Mouse (Mus musculus): ENCODE results near the gene Apol9a. TPM values are rescaled to one million over a fixed set of nuclear protein-coding genes. Genes with fewer than 3 reads are reported as not detected.
"Not testable (repeated sequence)": the region's sequence is repeated elsewhere in the genome, so short reads cannot be mapped to it uniquely, and the experiment has no call there.

Apol9a gene
- not detected in 2 replicates for polyA plus RNA-seq (2015; fragmentation: Nextera tagmentation; extraction: Ambion mirVana)

DNA sequence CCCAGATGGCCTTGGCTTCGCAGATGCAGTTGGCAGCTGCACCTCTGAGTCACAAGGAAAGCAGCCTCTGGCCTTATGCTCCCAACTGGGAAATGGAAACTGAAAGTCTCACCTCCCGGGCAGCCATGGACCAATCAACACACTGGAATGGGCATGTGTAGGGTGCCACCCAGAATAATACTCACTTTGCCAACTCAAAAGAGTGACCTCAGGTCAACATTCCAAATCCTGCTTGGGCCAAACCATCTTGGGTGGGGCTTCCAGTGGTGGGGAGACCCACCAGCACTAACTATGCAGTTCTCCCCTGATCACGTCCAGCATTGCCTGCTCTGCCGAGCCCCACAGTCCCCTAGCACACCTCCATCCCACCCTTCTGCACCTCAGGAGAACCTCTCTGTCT is at the start of gene Apol9a:
Gene Apol9a (minus strand): TSS at position 101 of the 400 bp plus-strand sequence.
- not testable (repeated sequence) for H3K4me1 ChIP-seq (ENCODE audit: control insufficient read depth, insufficient read depth, low read length); H3K9ac ChIP-seq (ENCODE audit: low read depth, low read length); H3K4me3 ChIP-seq (ENCODE audit: low read depth, low read length); H3K36me3 ChIP-seq (ENCODE audit: control insufficient read depth, insufficient read depth, low read length); H3K27me3 ChIP-seq (ENCODE audit: control insufficient read depth, insufficient read depth, low read depth, low read length); H3K9me3 ChIP-seq (replicated peaks; ENCODE audit: control insufficient read depth, low read length, poor library complexity, severe bottlenecking); H3K4me2 ChIP-seq (ENCODE audit: low read length); H3K27ac ChIP-seq (ENCODE audit: low read length); ATAC-seq
- 100% methylated on average over 1 of the region's 4 CpGs for WGBS

DNA sequence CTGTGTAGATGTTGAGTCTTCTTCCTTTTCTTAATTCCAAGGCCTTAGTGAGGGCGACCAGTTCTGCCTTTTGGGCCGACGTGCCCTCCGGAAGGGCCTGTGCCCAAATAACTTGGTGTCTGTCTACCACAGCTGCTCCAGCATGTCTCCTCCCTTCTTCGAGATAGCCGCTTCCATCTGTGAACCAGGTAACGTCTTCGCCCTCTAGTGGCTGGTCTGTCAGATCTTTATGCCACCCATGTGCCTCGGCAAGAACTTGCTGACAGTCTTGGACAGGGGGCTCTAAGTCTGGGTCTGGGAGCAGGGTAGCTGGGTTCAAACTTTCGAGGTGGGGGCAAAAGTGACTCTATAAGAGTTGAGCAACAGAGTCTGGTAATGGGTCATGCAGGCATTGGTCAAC is 39.0 kb upstream of the Apol9a start:
- H3K4me2 ChIP-seq (ENCODE audit: low read length); H3K4me3 ChIP-seq (ENCODE audit: low read depth, low read length); H3K9me3 ChIP-seq (replicated peaks; ENCODE audit: control insufficient read depth, low read length, poor library complexity, severe bottlenecking); H3K27me3 ChIP-seq (ENCODE audit: control insufficient read depth, insufficient read depth, low read depth, low read length); ATAC-seq; H3K27ac ChIP-seq (ENCODE audit: low read length); H3K9ac ChIP-seq (ENCODE audit: low read depth, low read length); H3K36me3 ChIP-seq (ENCODE audit: control insufficient read depth, insufficient read depth, low read length); H3K4me1 ChIP-seq (ENCODE audit: control insufficient read depth, insufficient read depth, low read length): not testable (repeated sequence)
- 55% methylated on average over 10 of the region's 10 CpGs for WGBS

DNA sequence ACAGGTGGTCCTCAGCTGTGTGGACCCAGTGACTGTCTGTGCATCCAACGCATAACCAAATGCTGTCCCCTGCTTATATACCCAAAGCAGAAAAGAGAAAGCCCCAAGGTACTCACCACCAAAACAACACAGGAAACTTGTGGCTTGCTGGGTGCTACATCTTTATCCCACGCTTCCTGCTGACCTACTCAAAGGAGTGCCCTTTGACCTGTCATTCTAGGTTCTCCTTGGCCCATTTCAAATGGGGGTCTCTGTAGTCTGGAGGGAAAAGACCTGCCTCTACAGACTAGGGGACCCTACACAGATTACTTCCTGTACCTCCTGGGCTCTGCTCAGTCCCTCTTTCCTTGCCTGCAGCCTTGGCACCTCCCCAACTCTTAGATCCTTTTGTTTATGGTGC is 36.5 kb upstream of the Apol9a start, which contains the start of gene Apol7b:
Gene Apol7b (minus strand): TSS at position 101 of the 400 bp plus-strand sequence.
- H3K4me1 ChIP-seq (ENCODE audit: control insufficient read depth, insufficient read depth, low read length); H3K9me3 ChIP-seq (replicated peaks; ENCODE audit: control insufficient read depth, low read length, poor library complexity, severe bottlenecking); ATAC-seq; H3K27ac ChIP-seq (ENCODE audit: low read length); H3K4me2 ChIP-seq (ENCODE audit: low read length); H3K27me3 ChIP-seq (ENCODE audit: control insufficient read depth, insufficient read depth, low read depth, low read length); H3K36me3 ChIP-seq (ENCODE audit: control insufficient read depth, insufficient read depth, low read length); H3K9ac ChIP-seq (ENCODE audit: low read depth, low read length); H3K4me3 ChIP-seq (ENCODE audit: low read depth, low read length): not testable (repeated sequence)
- WGBS, result 77% methylated on average over 2 of the region's 2 CpGs

DNA sequence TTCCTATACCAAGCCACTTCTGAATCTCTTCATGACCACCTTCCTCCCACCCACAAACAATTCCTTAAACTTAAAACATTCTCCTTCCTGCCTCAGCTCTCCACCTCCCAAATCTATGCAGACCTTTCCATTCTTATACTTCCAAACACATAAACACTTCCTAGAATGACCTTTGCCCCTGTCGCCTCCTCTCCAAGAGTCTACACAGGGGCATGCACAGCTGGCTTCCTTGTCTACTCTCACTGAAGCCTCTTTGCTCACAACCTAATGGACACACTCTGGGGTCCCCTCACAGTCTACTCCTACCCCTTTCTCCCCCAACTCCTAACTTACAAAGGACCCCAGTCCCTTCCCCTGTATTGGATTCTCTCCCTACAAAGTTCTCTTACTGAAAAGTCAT is 34.7 kb upstream of the Apol9a start:
- not testable (repeated sequence) for H3K9me3 ChIP-seq (replicated peaks; ENCODE audit: control insufficient read depth, low read length, poor library complexity, severe bottlenecking); H3K4me3 ChIP-seq (ENCODE audit: low read depth, low read length); H3K4me1 ChIP-seq (ENCODE audit: control insufficient read depth, insufficient read depth, low read length); H3K36me3 ChIP-seq (ENCODE audit: control insufficient read depth, insufficient read depth, low read length); H3K27ac ChIP-seq (ENCODE audit: low read length); H3K27me3 ChIP-seq (ENCODE audit: control insufficient read depth, insufficient read depth, low read depth, low read length); H3K4me2 ChIP-seq (ENCODE audit: low read length); H3K9ac ChIP-seq (ENCODE audit: low read depth, low read length); ATAC-seq
- WGBS, result no CpG with 5 or more reads among the region's 1 CpGs

DNA sequence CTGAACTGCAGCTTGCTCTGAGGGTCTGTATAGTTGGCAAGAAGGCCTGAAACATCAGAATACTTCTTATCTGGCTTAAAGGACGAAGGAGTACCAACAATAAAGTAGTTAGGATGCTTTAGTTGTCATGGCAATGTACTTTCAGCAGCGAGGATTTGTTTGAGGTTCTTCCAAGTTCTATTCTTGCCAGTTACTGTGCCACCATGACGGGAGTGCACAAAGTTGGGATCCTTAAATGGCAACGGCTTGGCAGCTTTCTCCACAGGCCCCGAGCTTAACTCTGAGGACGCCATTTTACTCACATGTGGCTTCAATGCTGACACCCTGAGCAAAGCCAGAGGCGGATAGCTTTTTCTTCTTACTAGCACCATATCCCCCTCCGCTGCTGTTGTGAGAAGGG is 33.8 kb upstream of the Apol9a start:
- not testable (repeated sequence) for H3K9ac ChIP-seq (ENCODE audit: low read depth, low read length); H3K36me3 ChIP-seq (ENCODE audit: control insufficient read depth, insufficient read depth, low read length); H3K27me3 ChIP-seq (ENCODE audit: control insufficient read depth, insufficient read depth, low read depth, low read length); H3K4me2 ChIP-seq (ENCODE audit: low read length); H3K27ac ChIP-seq (ENCODE audit: low read length); H3K9me3 ChIP-seq (replicated peaks; ENCODE audit: control insufficient read depth, low read length, poor library complexity, severe bottlenecking); H3K4me1 ChIP-seq (ENCODE audit: control insufficient read depth, insufficient read depth, low read length); ATAC-seq; H3K4me3 ChIP-seq (ENCODE audit: low read depth, low read length)
- WGBS, result 66% methylated on average over 8 of the region's 8 CpGs

DNA sequence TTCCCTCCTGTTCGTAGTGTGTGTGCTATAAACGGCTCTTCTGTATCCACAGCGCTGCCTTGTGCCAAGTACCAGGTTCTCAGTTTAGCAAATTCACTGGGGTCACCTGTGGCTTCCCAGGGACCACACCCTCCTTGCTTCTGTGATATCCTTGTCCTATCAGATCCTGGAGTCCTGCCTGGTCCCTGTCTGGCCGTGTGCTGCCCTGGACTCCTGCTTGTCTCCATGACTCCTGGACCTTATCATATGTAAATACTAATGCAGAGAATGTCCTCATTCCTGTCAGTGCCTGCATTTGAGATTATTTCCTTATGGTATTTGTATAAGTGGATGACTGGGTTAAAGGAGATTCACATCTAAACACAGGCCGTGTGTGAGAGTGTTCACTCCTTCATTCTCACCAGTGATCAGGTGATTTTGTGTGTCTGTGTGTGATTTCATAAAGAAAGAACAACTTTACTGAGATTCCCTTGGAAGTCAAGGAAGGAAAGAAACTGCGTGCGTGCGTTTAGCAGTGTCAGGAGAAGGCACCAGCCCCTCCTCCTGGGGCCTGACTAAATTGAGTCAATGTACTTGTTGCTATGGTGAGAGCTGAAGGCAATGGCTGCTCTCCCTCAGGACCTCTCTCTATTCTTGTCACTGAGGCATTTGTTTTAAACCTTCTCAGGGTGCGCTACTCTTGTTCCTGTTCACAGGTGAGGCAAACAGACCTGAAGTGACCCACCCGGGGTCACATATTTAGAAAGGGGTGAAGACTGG is 17.9 kb upstream of the Apol9a start:
- not testable (repeated sequence) for H3K4me1 ChIP-seq (ENCODE audit: control insufficient read depth, insufficient read depth, low read length); H3K27me3 ChIP-seq (ENCODE audit: control insufficient read depth, insufficient read depth, low read depth, low read length); H3K36me3 ChIP-seq (ENCODE audit: control insufficient read depth, insufficient read depth, low read length); ATAC-seq; H3K4me3 ChIP-seq (ENCODE audit: low read depth, low read length); H3K27ac ChIP-seq (ENCODE audit: low read length); H3K9me3 ChIP-seq (replicated peaks; ENCODE audit: control insufficient read depth, low read length, poor library complexity, severe bottlenecking); H3K9ac ChIP-seq (ENCODE audit: low read depth, low read length); H3K4me2 ChIP-seq (ENCODE audit: low read length)
- WGBS, result 77% methylated on average over 7 of the region's 10 CpGs

DNA sequence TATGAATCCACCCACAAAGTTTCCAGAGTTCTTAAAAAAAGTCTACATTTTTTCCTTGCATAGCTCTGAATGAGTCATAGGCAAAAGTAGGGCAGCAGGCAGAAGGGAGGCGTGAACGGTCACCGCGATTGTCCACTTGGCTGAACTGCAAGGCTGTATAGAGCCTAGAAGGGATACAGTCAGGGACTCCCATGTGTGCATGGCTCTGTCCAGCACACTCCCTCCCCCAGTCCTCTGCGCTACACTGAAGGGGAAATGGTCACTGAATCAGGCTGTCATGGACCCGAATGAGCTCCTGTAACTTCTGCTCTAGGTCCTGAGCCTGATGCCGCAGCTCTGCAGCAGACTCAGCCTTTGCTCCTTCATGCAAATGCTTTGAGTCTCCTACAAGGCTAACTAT is 12.0 kb upstream of the Apol9a start:
- H3K4me1 ChIP-seq (ENCODE audit: control insufficient read depth, insufficient read depth, low read length); H3K4me2 ChIP-seq (ENCODE audit: low read length); H3K9ac ChIP-seq (ENCODE audit: low read depth, low read length); ATAC-seq; H3K9me3 ChIP-seq (replicated peaks; ENCODE audit: control insufficient read depth, low read length, poor library complexity, severe bottlenecking); H3K27ac ChIP-seq (ENCODE audit: low read length); H3K36me3 ChIP-seq (ENCODE audit: control insufficient read depth, insufficient read depth, low read length); H3K27me3 ChIP-seq (ENCODE audit: control insufficient read depth, insufficient read depth, low read depth, low read length); H3K4me3 ChIP-seq (ENCODE audit: low read depth, low read length): not testable (repeated sequence)
- 85% methylated on average over 3 of the region's 7 CpGs for WGBS

DNA sequence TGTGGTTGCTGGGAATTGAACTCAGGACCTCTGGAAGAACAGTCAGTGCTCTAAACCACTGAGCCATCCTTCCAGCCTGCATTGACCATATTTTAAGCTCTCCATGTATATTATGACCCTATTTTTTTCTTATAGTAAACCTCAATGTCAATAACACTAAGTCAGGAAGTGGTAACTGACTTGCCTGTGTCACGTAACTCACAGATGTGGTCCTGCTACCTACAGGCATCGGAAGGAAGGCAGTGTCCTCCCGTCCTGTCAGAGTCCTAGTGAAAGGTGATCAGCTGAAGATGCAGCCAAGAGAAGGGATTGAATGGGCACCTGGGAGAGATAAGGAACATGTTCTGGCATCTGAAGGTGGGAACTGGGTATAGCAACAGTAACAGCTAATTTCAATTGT is 8.7 kb upstream of the Apol9a start:
- not testable (repeated sequence) for H3K27me3 ChIP-seq (ENCODE audit: control insufficient read depth, insufficient read depth, low read depth, low read length); H3K4me1 ChIP-seq (ENCODE audit: control insufficient read depth, insufficient read depth, low read length); H3K9ac ChIP-seq (ENCODE audit: low read depth, low read length); H3K36me3 ChIP-seq (ENCODE audit: control insufficient read depth, insufficient read depth, low read length); H3K4me2 ChIP-seq (ENCODE audit: low read length); H3K27ac ChIP-seq (ENCODE audit: low read length); H3K4me3 ChIP-seq (ENCODE audit: low read depth, low read length); ATAC-seq; H3K9me3 ChIP-seq (replicated peaks; ENCODE audit: control insufficient read depth, low read length, poor library complexity, severe bottlenecking)
- no CpG with 5 or more reads among the region's 3 CpGs for whole genome bisulfite sequencing

DNA sequence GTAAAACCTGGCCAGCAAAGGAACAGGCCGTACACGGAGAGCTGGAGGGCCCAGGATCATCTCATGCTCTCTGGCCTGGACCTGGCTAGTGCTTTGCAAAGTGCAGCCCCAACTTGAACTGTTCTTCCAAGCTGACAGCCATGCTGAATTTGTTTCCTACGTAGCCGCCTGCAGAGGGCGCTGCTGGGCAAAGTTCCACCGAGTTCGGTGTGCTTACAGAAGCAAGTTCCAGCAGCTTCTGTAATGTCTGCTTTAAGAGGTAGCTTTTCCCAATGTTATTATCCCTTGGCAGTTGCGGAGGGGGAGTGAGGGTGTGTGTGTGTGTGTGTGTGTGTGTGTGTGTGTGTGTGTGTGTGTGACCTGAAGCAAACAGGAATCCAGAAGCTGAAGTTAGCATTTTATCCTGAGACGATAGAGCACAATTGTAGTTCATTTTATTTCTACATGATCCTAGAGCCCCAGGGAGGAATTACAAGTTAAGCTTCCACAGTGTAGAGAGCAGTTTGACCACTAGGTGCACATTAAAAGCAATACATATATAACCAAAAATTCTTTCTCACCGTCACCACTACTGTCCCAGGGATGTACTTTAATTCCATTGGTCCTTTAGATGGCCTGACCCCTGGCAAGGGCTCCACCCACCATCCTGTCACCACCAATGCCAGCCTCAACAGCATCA is 5.9 kb upstream of the Apol9a start:
- 0 out of 2 replicates have a peak, but pooled peaks have one; percentile 21 for ATAC-seq
- not testable (repeated sequence) for H3K27me3 ChIP-seq (ENCODE audit: control insufficient read depth, insufficient read depth, low read depth, low read length); H3K4me1 ChIP-seq (ENCODE audit: control insufficient read depth, insufficient read depth, low read length); H3K4me2 ChIP-seq (ENCODE audit: low read length); H3K9me3 ChIP-seq (replicated peaks; ENCODE audit: control insufficient read depth, low read length, poor library complexity, severe bottlenecking); H3K36me3 ChIP-seq (ENCODE audit: control insufficient read depth, insufficient read depth, low read length); H3K27ac ChIP-seq (ENCODE audit: low read length); H3K9ac ChIP-seq (ENCODE audit: low read depth, low read length); H3K4me3 ChIP-seq (ENCODE audit: low read depth, low read length)
- WGBS, result 17% methylated on average over 2 of the region's 10 CpGs

All from midbrain, embryonic 16.5 days (tissue).